Mouse (Mus musculus) T-helper 1 cell (primary cell): ENCODE measurements around the gene Mkln1.

Experiments
- in situ Hi-C: fragments of 300-600 bp; cut with MboI, MseI; formaldehyde crosslinking; loops from one replicate; pipeline ENCODE4 v1.15.1; 2025; ENCODE audit warnings: high pct_unique_total_duplicates

The Mkln1 gene

GRCm38 (mm10) chr6:31398431-31399205, at the start of gene Mkln1:
Gene Mkln1 (plus strand): TSS chr6:31398735.
- in situ Hi-C loops: no loop called here

- in situ Hi-C loops: no loop called here
Observed at GRCm38 (mm10) chr6:31356444-31357191, 41.9 kb upstream of the Mkln1 start.

- in situ Hi-C loops: no loop called here
Observed at GRCm38 (mm10) chr6:31357286-31357685, 41.2 kb upstream of the Mkln1 start.

- in situ Hi-C loops: no loop called here
Observed at GRCm38 (mm10) chr6:31362617-31363016, 35.9 kb upstream of the Mkln1 start.

- in situ Hi-C loops: no loop called here
Observed at GRCm38 (mm10) chr6:31364399-31364798, 34.1 kb upstream of the Mkln1 start.

- in situ Hi-C loops: no loop called here
Observed at GRCm38 (mm10) chr6:31367947-31368346, 30.6 kb upstream of the Mkln1 start.

GRCm38 (mm10) chr6:31368559-31368958, 30.0 kb upstream of the Mkln1 start:
- in situ Hi-C loops: no loop called here

GRCm38 (mm10) chr6:31369875-31370274, 28.7 kb upstream of the Mkln1 start:
- in situ Hi-C loops: no loop called here

- in situ Hi-C loops: no loop called here
Observed at GRCm38 (mm10) chr6:31370550-31371061, 27.9 kb upstream of the Mkln1 start.

- in situ Hi-C loops: no loop called here
Observed at GRCm38 (mm10) chr6:31371140-31371539, 27.4 kb upstream of the Mkln1 start.

- in situ Hi-C loops: no loop called here
Observed at GRCm38 (mm10) chr6:31372620-31373019, 25.9 kb upstream of the Mkln1 start.

GRCm38 (mm10) chr6:31373084-31373673, 25.4 kb upstream of the Mkln1 start:
- in situ Hi-C loops: no loop called here

GRCm38 (mm10) chr6:31382989-31383388, 15.5 kb upstream of the Mkln1 start:
- in situ Hi-C loops: no loop called here

GRCm38 (mm10) chr6:31384794-31385193, 13.7 kb upstream of the Mkln1 start:
- in situ Hi-C loops: no loop called here

- in situ Hi-C loops: no loop called here
Observed at GRCm38 (mm10) chr6:31385281-31386145, 13.0 kb upstream of the Mkln1 start.

GRCm38 (mm10) chr6:31389716-31390115, 8.8 kb upstream of the Mkln1 start:
- in situ Hi-C loops: no loop called here

- in situ Hi-C loops: no loop called here
Observed at GRCm38 (mm10) chr6:31390243-31390981, 8.1 kb upstream of the Mkln1 start.

GRCm38 (mm10) chr6:31392871-31393270, 5.7 kb upstream of the Mkln1 start:
- in situ Hi-C loops: no loop called here

- in situ Hi-C loops: no loop called here
Observed at GRCm38 (mm10) chr6:31396118-31396517, 2.4 kb upstream of the Mkln1 start.

GRCm38 (mm10) chr6:31397308-31397707, 1.2 kb upstream of the Mkln1 start:
- in situ Hi-C loops: no loop called here
